Mouse (Mus musculus): ENCODE measurements around the gene Pigu.

The Pigu gene

GRCm38 (mm10) chr2:155235746-155236361 is 121.4 kb downstream of the Pigu start:
- DNase-seq (ENCODE audit: low spot score) = no peak

All from ovary, postnatal 14 days (tissue).